14 mouse cellular contexts compared by ENCODE assay signal in the genomic region with DNA sequence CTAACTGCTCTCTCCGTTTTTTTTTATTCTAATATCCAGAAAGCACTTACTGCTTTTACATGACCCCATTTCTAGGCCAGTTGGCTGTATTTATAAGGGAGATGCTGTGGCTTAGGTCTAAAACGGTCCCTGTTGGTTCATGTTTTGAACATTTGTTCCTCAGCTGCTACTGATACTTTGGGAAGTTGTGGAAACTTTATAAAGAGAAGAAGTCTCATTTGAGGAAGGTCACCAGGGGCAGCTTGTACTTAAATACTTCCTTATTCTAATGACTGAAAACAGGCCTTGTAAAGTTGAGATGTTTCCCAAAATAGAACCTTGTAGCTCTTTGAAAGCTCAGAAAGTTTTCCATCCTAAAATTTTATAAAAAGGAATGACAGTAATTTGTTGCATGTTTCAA.
"Had no signal": no experiment of that assay in that cellular context is flagged by ENCODE, and none has a peak within 500 bp of the region (broad histone marks: within the 10 kb centered on the region; RNA-seq: fewer than 3 reads in every experiment).

No protein-coding gene starts in this region.

- H3K4me1 ChIP-seq: limb, embryonic 12.5 days; megakaryocyte, embryonic 14.5 days; midbrain, embryonic 12.5 days had no signal

- H3K27ac ChIP-seq: layer of hippocampus, adult 2 months; limb, embryonic 12.5 days; liver, embryonic 14.5 days; midbrain, embryonic 12.5 days had no signal

- H3K27me3 ChIP-seq: limb, embryonic 12.5 days; midbrain, embryonic 12.5 days had no signal

- H3K9ac ChIP-seq: limb, embryonic 12.5 days; liver, embryonic 14.5 days; midbrain, embryonic 12.5 days had no signal

- DNase-seq: kidney, adult 9 months; kidney, postnatal 10 days; kidney, postnatal 4 days; liver; lung, adult 2 months; lung, postnatal 10 days; right cerebral cortex, postnatal 14 days; thymus, postnatal 36 days had no signal

- H3K36me3 ChIP-seq: limb, embryonic 12.5 days; midbrain, embryonic 12.5 days had no signal

- H3K4me3 ChIP-seq: layer of hippocampus, adult 2 months; limb, embryonic 12.5 days; megakaryocyte, embryonic 14.5 days; midbrain, embryonic 12.5 days had no signal

- H3K9me3 ChIP-seq: limb, embryonic 12.5 days; megakaryocyte, embryonic 14.5 days; midbrain, embryonic 12.5 days had no signal

- ATAC-seq: midbrain, embryonic 16.5 days had no signal

- H3K4me2 ChIP-seq: limb, embryonic 12.5 days; midbrain, embryonic 12.5 days had no signal
